Mouse (Mus musculus) adrenal gland, postnatal 14 days (tissue): Measurements from ENCODE around the gene Olfr998. TPM values are rescaled to one million over a fixed set of nuclear protein-coding genes. Genes with fewer than 3 reads are reported as not detected.
"Not testable (repeated sequence)": the region's sequence is repeated elsewhere in the genome, so short reads cannot be mapped to it uniquely, and the experiment has no call there.

ENCODE experiments used
- DNase-seq: peaks from one replicate; pipeline ENCODE4 v3.0.0; 2021; ENCODE audit warnings: mixed read lengths
- long read RNA-seq, 2 experiments: library from polyadenylated mRNA; stranded (forward); transcript quantifications; one replicate each; pipeline ENCODE4 v2.0.0; 2021
- total RNA-seq: library from RNA; stranded (reverse); gene quantifications from 2 replicates; pipeline ENCODE4 v1.2.3, GENCODE M21; 2021

The Olfr998 gene
- not detected in 2 replicates for total RNA-seq
- long read RNA-seq, experiment 1: 0 reads
- long read RNA-seq, experiment 2: 0 reads

GRCm38 (mm10) chr2:85588648-85589047 is at the start of gene Olfr998:
TSS of gene Olfr998 (plus strand) at chr2:85588948.
- not testable (repeated sequence) for DNase-seq

- DNase-seq: peak; percentile 8
Measured at GRCm38 (mm10) chr2:85554806-85555205, 33.9 kb upstream of the Olfr998 start.

GRCm38 (mm10) chr2:85560226-85560625 is 28.5 kb upstream of the Olfr998 start:
- no peak for DNase-seq

GRCm38 (mm10) chr2:85561187-85561586 is 27.6 kb upstream of the Olfr998 start:
- peak; percentile 55 for DNase-seq

GRCm38 (mm10) chr2:85578915-85579314 is 9.8 kb upstream of the Olfr998 start, which contains the start of gene Olfr996:
TSS of gene Olfr996 (plus strand) at chr2:85579215.
- DNase-seq: no peak

DNA sequence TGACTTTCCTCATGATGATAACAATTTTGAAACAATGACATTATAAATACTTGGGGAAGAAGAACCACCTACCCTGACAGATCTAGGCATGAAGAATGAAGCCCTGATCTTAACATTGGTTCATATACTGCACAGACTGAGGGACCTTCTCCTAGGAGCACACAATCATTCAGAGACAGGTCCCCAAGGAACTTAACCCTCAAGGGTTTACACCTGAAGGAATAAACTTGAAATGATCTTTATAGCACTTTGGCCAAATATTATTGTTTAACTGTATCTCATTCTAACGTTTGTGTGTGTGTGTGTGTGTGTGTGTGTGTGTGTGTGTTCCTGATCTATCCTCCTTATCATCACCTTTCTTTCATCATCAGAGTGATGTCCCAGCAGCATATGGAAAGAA is 23.1 kb downstream of the Olfr998 start, which contains the start of gene Olfr1000:
Gene Olfr1000 (minus strand): TSS at position 101 of the 400 bp plus-strand sequence.
- no peak for DNase-seq

Other genes with a start within 250 kb of the Olfr998 start
- not detected in 2 replicates for gene Olfr987, start 249.6 kb upstream of the Olfr998 start, total RNA-seq
- gene Olfr988, start 225.7 kb upstream of the Olfr998 start, total RNA-seq: not detected in 2 replicates
- not detected in 2 replicates for gene Olfr992, start 179.5 kb upstream of the Olfr998 start, total RNA-seq
- not detected in 2 replicates for gene Olfr993, start 174.1 kb upstream of the Olfr998 start, total RNA-seq
- gene Olfr994, start 152.5 kb upstream of the Olfr998 start, total RNA-seq: not detected in 2 replicates
- not detected in 2 replicates for gene Olfr995, start 145.3 kb upstream of the Olfr998 start, total RNA-seq
- 0.22 TPM in 1 of 2 replicates, not detected in the other for gene 4833423E24Rik, start 69.9 kb upstream of the Olfr998 start, total RNA-seq
- gene Olfr996, start 9.7 kb upstream of the Olfr998 start, total RNA-seq: not detected in 2 replicates
- not detected in 2 replicates for gene Olfr1000, start 23.0 kb downstream of the Olfr998 start, total RNA-seq
- not detected in 2 replicates for gene Olfr1002, start 61.8 kb downstream of the Olfr998 start, total RNA-seq
- gene Olfr154, start 75.5 kb downstream of the Olfr998 start, total RNA-seq: not detected in 2 replicates
- gene Olfr1006, start 89.8 kb downstream of the Olfr998 start, total RNA-seq: not detected in 2 replicates
- not detected in 2 replicates for gene Olfr1008, start 100.5 kb downstream of the Olfr998 start, total RNA-seq
- 0.22 TPM in 1 of 2 replicates, not detected in the other for gene Olfr1009, start 126.5 kb downstream of the Olfr998 start, total RNA-seq
- not detected in 2 replicates for gene Olfr1012, start 173.8 kb downstream of the Olfr998 start, total RNA-seq
- gene Olfr1013, start 178.2 kb downstream of the Olfr998 start, total RNA-seq: 0.11 TPM in 1 of 2 replicates, not detected in the other
- not detected in 2 replicates for gene Olfr1014, start 183.8 kb downstream of the Olfr998 start, total RNA-seq
- gene Olfr1015, start 193.1 kb downstream of the Olfr998 start, total RNA-seq: not detected in 2 replicates
- not detected in 2 replicates for gene Olfr1016, start 213.6 kb downstream of the Olfr998 start, total RNA-seq
- gene Olfr1018, start 229.5 kb downstream of the Olfr998 start, total RNA-seq: not detected in 2 replicates